Mouse (Mus musculus): ENCODE measurements at regions not wholly inside any gene's neighbourhood (a gene's known extent, or its start where the extent isn't known, plus 50 kb on each side); places are given as distances from the start of the nearest gene placed in this dataset.

DNA sequence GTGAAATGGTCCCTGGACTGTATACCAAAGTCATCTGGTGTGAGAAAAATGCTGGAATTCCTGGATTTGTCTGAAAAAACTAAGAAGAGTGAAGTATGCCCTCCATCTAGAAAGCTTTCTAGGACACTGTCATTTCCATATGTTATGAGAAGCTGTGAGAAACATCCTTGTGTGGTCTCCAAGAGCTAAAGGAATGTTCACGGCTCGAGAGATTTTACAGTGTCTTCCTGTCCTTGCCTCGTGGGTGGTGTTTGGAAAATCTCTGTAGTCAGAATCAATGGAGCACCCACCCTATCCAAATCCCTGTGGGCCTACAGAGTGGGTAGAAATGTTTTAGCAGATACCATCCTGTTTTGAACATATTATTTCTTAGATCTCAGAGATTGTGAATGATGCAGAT lies 487.7 kb downstream of the Hdgfl1 start:
- no peak for DNase-seq (ENCODE audit: low spot score)
- no peaks in the 10 kb centered on the region for H3K27me3 ChIP-seq (ENCODE audit: insufficient read depth, low read length)
- H3K4me1 ChIP-seq (ENCODE audit: insufficient read depth, low read length): no peaks in the 10 kb centered on the region
- no peak overlapping the region for H3K9ac ChIP-seq (replicated peaks; ENCODE audit: low read length, poor library complexity, severe bottlenecking)
- TF ChIP-seq CTCF (IDR thresholded peaks at IDR 0.05): no peak
- WGBS: 78% methylated on average over 3 of the region's 3 CpGs
- H3K36me3 ChIP-seq (ENCODE audit: insufficient read depth, low read length): no peaks in the 10 kb centered on the region
- no peaks in the 10 kb centered on the region for H3K9me3 ChIP-seq (ENCODE audit: low read length)
- no peak for ATAC-seq (ENCODE audit: low FRiP score)
- no peak overlapping the region for H3K4me3 ChIP-seq (ENCODE audit: low read depth, low read length)
- H3K4me2 ChIP-seq (ENCODE audit: low read depth, low read length, poor library complexity, severe bottlenecking): no peak overlapping the region
- no peak overlapping the region for H3K27ac ChIP-seq (ENCODE audit: low read depth, low read length)

DNA sequence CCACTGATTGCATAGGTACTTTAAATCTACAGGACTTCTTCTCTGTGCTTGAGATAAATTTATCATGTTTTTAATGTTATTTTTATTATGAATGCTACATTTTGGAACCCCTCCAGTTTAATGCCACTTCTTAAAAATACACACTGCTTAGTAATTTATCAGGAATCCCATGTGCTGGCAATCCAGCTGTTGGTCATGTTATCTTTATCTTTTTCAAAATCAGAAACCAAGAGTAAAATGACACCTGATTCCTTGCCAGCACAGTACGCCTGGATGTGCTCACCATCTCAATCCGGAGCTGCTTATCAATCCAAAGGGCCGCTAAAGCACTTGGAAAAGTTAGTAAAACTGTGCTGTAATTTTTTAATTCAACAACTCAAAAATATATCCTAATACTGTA lies 497.1 kb downstream of the Hdgfl1 start:
- H3K4me3 ChIP-seq (ENCODE audit: low read depth, low read length): no peak overlapping the region
- no peaks in the 10 kb centered on the region for H3K27me3 ChIP-seq (ENCODE audit: insufficient read depth, low read length)
- 86% methylated on average over 3 of the region's 3 CpGs for WGBS
- no peak overlapping the region for H3K9ac ChIP-seq (replicated peaks; ENCODE audit: low read length, poor library complexity, severe bottlenecking)
- no peaks in the 10 kb centered on the region for H3K4me1 ChIP-seq (ENCODE audit: insufficient read depth, low read length)
- no peak for ATAC-seq (ENCODE audit: low FRiP score)
- H3K36me3 ChIP-seq (ENCODE audit: insufficient read depth, low read length): no peaks in the 10 kb centered on the region
- H3K9me3 ChIP-seq (ENCODE audit: low read length): no peaks in the 10 kb centered on the region
- no peak for DNase-seq (ENCODE audit: low spot score)
- TF ChIP-seq CTCF (IDR thresholded peaks at IDR 0.05): no peak
- H3K27ac ChIP-seq (ENCODE audit: low read depth, low read length): no peak overlapping the region
- no peak overlapping the region for H3K4me2 ChIP-seq (ENCODE audit: low read depth, low read length, poor library complexity, severe bottlenecking)

DNA sequence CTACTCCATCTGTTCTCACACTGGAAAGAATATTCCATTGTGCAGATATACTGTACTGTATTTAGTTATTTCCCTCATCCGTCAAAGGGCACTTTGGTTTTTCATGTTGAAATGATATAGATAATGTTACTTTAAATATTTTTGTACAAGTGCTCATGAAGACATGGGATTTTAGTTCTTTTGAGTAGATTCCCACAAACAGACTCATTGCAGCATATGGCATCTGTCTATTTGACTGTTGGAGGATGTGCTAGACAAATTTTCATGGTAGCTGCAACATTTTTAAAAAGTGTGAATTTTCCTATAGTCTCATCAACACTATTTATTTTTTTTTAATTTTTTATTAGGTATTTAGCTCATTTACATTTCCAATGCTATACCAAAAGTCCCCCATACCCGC lies 502.5 kb downstream of the Hdgfl1 start:
- 96% methylated on average over 2 of the region's 2 CpGs for WGBS
- ATAC-seq (ENCODE audit: low FRiP score): no peak
- H3K36me3 ChIP-seq (ENCODE audit: insufficient read depth, low read length): no peaks in the 10 kb centered on the region
- no peaks in the 10 kb centered on the region for H3K9me3 ChIP-seq (ENCODE audit: low read length)
- no peak overlapping the region for H3K4me2 ChIP-seq (ENCODE audit: low read depth, low read length, poor library complexity, severe bottlenecking)
- no peak for DNase-seq (ENCODE audit: low spot score)
- no peak overlapping the region for H3K4me3 ChIP-seq (ENCODE audit: low read depth, low read length)
- H3K27me3 ChIP-seq (ENCODE audit: insufficient read depth, low read length): no peaks in the 10 kb centered on the region
- no peak overlapping the region for H3K9ac ChIP-seq (replicated peaks; ENCODE audit: low read length, poor library complexity, severe bottlenecking)
- no peak overlapping the region for H3K27ac ChIP-seq (ENCODE audit: low read depth, low read length)
- no peaks in the 10 kb centered on the region for H3K4me1 ChIP-seq (ENCODE audit: insufficient read depth, low read length)
- no peak for TF ChIP-seq CTCF (IDR thresholded peaks at IDR 0.05)

DNA sequence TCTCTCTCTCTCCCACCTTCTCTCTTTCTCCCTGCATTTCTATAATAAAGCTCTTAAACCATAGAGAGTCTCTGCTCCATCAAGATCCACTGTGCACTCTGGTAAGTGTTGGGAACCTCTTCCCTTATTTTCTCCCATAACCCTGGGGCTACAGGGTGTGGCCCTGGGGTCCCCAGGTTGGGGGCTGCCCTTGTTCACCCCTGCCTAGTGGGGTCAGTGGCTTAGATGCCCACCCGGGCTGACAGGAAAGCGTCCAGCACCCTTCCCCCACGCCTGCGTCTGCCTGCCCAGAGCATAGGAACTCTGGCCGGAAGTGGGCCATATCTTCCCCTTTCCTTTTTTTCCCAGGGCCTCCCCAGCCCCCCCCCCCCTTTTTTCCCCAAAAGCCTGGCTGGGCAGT lies 534.0 kb downstream of the Hdgfl1 start:
- Histone ChIP-seq H3K9ac (replicated peaks; ENCODE audit: low read length, poor library complexity, severe bottlenecking) (no peak overlapping the region), H3K36me3 (ENCODE audit: insufficient read depth, low read length) (no peaks in the 10 kb centered on the region), H3K27ac (ENCODE audit: low read depth, low read length) (no peak overlapping the region), H3K4me3 (ENCODE audit: low read depth, low read length) (no peak overlapping the region), H3K4me2 (ENCODE audit: low read depth, low read length, poor library complexity, severe bottlenecking) (no peak overlapping the region), H3K27me3 (ENCODE audit: insufficient read depth, low read length) (no peaks in the 10 kb centered on the region), H3K4me1 (ENCODE audit: insufficient read depth, low read length) (no peaks in the 10 kb centered on the region), H3K9me3 (ENCODE audit: low read length) (no peaks in the 10 kb centered on the region)
- DNase-seq (ENCODE audit: low spot score) (no peak), ATAC-seq (ENCODE audit: low FRiP score) (no peak)
- TF ChIP-seq CTCF (IDR thresholded peaks at IDR 0.05): no peak
- 73% methylated on average over 5 of the region's 5 CpGs for WGBS

DNA sequence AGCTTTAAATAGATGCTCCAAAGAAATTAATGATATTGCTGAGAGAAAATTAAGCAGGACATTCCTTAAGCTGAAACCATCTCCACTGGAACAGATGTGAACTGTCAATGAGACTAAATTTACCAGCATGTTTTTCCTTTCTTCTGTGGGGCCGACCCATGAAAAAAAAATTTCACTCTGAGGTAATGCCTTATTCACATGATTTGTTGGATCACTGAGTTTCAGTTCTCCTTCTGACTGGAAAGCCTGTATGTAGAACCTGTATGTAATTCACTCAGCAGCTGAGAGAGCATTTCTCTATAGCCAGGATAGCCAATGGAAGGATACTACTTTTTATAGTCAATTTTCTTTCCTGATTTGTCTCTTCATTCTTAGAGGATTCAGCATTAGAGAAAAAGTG lies 535.3 kb downstream of the Hdgfl1 start:
- WGBS: 86% methylated on average over 1 of the region's 1 CpGs
- DNase-seq (ENCODE audit: low spot score) (no peak), ATAC-seq (ENCODE audit: low FRiP score) (no peak)
- Histone ChIP-seq H3K9me3 (ENCODE audit: low read length) (no peaks in the 10 kb centered on the region), H3K4me2 (ENCODE audit: low read depth, low read length, poor library complexity, severe bottlenecking) (no peak overlapping the region), H3K9ac (replicated peaks; ENCODE audit: low read length, poor library complexity, severe bottlenecking) (no peak overlapping the region), H3K36me3 (ENCODE audit: insufficient read depth, low read length) (no peaks in the 10 kb centered on the region), H3K4me1 (ENCODE audit: insufficient read depth, low read length) (no peaks in the 10 kb centered on the region), H3K27ac (ENCODE audit: low read depth, low read length) (no peak overlapping the region), H3K27me3 (ENCODE audit: insufficient read depth, low read length) (no peaks in the 10 kb centered on the region), H3K4me3 (ENCODE audit: low read depth, low read length) (no peak overlapping the region)
- no peak for TF ChIP-seq CTCF (IDR thresholded peaks at IDR 0.05)

DNA sequence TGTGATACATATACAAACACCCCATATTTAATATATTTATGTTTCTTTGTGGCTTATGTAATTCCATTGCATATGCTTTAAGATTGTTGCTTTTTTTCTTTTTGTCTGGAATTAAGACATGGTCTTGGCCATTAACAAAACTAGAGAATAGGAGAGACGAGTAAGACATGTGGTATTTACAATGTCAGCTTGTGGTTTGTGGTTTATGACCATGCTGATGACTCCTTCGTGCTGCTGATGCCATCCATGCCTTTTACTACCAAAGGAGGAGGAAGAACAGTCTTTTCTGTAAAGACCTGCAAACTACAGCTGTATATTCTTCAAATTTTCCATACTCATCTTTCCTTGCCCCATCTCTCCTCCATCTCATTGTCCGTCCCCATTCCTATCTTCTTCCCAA lies 552.7 kb downstream of the Hdgfl1 start:
- no peak overlapping the region for H3K4me2 ChIP-seq (ENCODE audit: low read depth, low read length, poor library complexity, severe bottlenecking)
- TF ChIP-seq CTCF (IDR thresholded peaks at IDR 0.05): no peak
- DNase-seq (ENCODE audit: low spot score): no peak
- no peaks in the 10 kb centered on the region for H3K4me1 ChIP-seq (ENCODE audit: insufficient read depth, low read length)
- no peak overlapping the region for H3K27ac ChIP-seq (ENCODE audit: low read depth, low read length)
- H3K36me3 ChIP-seq (ENCODE audit: insufficient read depth, low read length): no peaks in the 10 kb centered on the region
- H3K27me3 ChIP-seq (ENCODE audit: insufficient read depth, low read length): no peaks in the 10 kb centered on the region
- H3K9ac ChIP-seq (replicated peaks; ENCODE audit: low read length, poor library complexity, severe bottlenecking): no peak overlapping the region
- 91% methylated on average over 3 of the region's 3 CpGs for WGBS
- ATAC-seq (ENCODE audit: low FRiP score): no peak
- H3K4me3 ChIP-seq (ENCODE audit: low read depth, low read length): no peak overlapping the region
- H3K9me3 ChIP-seq (ENCODE audit: low read length): no peaks in the 10 kb centered on the region

DNA sequence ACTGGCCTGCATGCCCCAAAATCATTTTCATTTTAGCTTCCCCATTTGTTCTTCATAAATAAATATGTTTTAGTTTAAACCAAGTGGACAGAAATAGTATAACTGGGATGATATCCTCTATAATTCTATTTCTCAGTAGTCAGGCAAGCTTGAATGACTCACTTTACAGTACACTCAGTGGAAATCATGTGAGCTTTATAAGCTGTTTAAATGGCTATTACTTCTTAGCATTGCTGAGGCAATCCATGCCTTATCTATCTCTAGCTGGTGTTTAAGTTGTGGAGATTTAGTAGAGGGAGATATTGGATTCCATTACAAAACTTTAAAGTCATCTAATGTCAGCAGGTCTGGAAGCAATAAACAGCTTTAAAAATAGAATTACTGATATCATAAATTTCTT lies 553.4 kb downstream of the Hdgfl1 start:
- no peaks in the 10 kb centered on the region for H3K9me3 ChIP-seq (ENCODE audit: low read length)
- no peak overlapping the region for H3K9ac ChIP-seq (replicated peaks; ENCODE audit: low read length, poor library complexity, severe bottlenecking)
- no peak overlapping the region for H3K27ac ChIP-seq (ENCODE audit: low read depth, low read length)
- TF ChIP-seq CTCF (IDR thresholded peaks at IDR 0.05): no peak
- no peaks in the 10 kb centered on the region for H3K4me1 ChIP-seq (ENCODE audit: insufficient read depth, low read length)
- H3K4me2 ChIP-seq (ENCODE audit: low read depth, low read length, poor library complexity, severe bottlenecking): no peak overlapping the region
- no peaks in the 10 kb centered on the region for H3K27me3 ChIP-seq (ENCODE audit: insufficient read depth, low read length)
- H3K36me3 ChIP-seq (ENCODE audit: insufficient read depth, low read length): no peaks in the 10 kb centered on the region
- no peak for DNase-seq (ENCODE audit: low spot score)
- ATAC-seq (ENCODE audit: low FRiP score): no peak
- H3K4me3 ChIP-seq (ENCODE audit: low read depth, low read length): no peak overlapping the region

All from midbrain, postnatal 0 days (tissue).